Mouse (Mus musculus): ENCODE results near the gene Map6.

- no peak for TF ChIP-seq CTCF (IDR thresholded peaks at IDR 0.05; ENCODE audit: extremely low read depth, insufficient read depth, insufficient read length, insufficient replicate concordance)
- TF ChIP-seq POLR2A (IDR thresholded peaks at IDR 0.05; ENCODE audit: low read depth, low read length) = no peak
These were observed 111.6 kb downstream of the Map6 start for GRCm38 (mm10) chr7:99378870-99379269.

Data from spleen, adult 2 months (tissue).